Mouse (Mus musculus) thymus, postnatal 0 days (tissue): Measurements from ENCODE around the gene Mchr1. TPM values are rescaled to one million over a fixed set of nuclear protein-coding genes. Genes with fewer than 3 reads are reported as not detected.
"Not testable (repeated sequence)": the region's sequence is repeated elsewhere in the genome, so short reads cannot be mapped to it uniquely, and the experiment has no call there.

ENCODE experiments used
- DNase-seq: peaks from one replicate; pipeline ENCODE4 v3.0.0-alpha.2; 2015; ENCODE audit warnings: low spot score
- polyA plus RNA-seq: library from polyadenylated mRNA; unstranded; fragments of >200 nt; fragmentation: Nextera tagmentation; extraction: Ambion mirVana; gene quantifications from 2 replicates; pipeline ENCODE4 v1.2.1, GENCODE M21; 2015

The Mchr1 gene
- 0.10 and 0.26 TPM in 2 replicates for polyA plus RNA-seq

DNA sequence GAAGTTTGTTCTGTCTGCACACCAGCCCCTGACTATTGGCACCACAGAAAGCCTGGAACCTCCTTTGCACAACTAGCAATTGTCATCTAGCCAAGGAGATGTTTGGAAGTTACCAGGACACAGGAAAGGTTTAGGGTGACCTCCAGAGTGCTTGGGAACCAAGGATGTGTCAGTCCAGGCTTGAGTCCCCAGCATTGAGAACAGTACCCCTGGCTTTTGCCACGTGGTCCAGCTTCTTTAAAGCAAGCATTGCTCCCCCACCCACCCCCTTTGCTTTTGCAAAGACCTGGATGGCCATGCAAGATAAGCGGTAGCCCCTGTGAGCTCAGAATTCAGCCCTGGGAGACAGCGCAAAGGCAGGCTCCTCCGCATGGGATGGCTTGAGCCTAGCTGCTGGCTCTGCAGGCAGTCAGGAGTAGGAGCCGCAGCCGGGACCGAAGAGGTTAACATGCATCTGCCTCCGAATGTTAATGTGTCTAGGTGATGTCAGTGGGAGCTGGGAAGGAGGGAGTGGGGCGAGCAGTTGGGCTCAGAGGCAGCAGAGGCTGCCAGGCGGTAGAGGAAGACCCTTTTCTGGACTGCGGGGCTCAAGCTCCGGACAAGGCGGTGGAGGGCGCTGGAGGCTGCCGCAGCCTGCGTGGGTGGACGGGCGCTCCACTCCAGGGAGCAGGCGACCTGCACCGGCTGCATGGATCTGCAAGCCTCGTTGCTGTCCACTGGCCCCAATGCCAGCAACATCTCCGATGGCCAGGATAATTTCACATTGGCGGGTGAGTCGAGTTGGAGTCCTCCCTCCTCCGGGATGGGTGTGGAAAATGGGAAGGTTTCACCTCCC is at the start of gene Mchr1:
Mchr1 (plus strand) TSS at position 414 of the 835 bp plus-strand sequence.
- no peak for DNase-seq

- DNase-seq = no peak
Measured at GRCm38 (mm10) chr15:81189061-81189460, 46.2 kb upstream of the Mchr1 start.

GRCm38 (mm10) chr15:81190011-81190629 is 45.2 kb upstream of the Mchr1 start:
- DNase-seq = no peak

GRCm38 (mm10) chr15:81190630-81191178 is 44.6 kb upstream of the Mchr1 start, which contains the start of gene Mrtfa:
Mrtfa (minus strand) TSS chr15:81190757.
- peak; percentile 99 for DNase-seq

- no peak for DNase-seq
Measured at GRCm38 (mm10) chr15:81191303-81191702, 44.0 kb upstream of the Mchr1 start.

DNA sequence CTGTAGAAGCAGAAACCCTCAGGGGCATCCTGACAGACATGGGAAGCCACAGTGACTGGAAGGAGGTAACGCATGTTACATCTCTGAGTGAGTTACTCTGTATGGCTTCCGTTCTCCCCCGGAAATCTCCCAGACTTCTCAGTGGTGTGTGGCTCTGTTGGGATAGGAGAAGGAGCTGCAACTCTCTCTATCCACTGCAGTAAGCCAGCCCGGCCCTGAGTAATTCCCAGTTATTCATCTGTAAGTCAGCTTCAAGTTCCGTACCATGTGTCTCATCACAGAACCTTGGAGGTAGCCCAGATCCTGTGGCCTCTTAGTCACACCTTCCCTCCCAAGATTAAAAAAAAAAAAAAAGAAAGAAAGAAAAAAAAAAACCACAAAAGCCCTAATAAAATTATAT is 43.0 kb upstream of the Mchr1 start:
- DNase-seq = no peak

- no peak for DNase-seq
Measured at GRCm38 (mm10) chr15:81192858-81193257, 42.4 kb upstream of the Mchr1 start.

GRCm38 (mm10) chr15:81194791-81195190 is 40.5 kb upstream of the Mchr1 start:
- no peak for DNase-seq

DNA sequence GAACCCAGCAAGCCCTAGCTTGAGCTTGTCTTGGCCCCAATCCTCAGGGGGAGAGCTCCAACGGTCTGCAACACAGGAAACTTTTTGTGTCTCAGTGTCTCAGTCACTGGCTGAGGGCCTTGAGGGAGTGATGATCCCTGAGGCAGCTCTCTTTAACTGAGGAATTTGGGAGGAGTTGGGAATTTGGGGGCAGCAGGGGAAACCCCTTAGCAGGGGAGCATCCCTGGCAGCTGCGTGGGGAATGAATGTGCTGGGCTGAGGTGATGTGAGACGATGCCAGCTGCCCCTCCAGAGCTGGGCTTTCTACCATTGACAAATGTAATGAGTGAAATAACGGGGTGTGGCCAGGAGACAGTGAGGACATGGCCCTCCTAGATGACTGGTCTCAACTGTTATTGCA is 39.9 kb upstream of the Mchr1 start:
- no peak for DNase-seq

DNA sequence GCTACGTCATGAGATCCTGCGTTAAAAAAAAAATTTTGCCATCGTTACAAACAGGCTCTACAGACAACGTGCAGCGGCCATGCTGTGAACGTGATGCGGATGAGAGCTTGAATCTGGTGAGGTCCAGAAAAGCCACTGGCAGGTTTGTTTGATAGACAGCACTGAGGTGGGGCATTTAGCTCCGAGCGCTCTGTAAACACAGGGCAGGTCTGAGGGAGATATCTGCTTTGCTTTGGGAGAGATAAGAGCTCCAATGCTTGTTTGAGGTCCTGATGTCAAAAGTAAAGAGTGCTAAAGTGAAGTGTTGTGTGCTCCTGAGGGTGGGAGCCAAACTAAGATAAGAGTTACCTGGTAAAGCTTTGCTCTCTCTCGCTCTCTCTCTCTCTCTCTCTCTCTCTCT is 38.1 kb upstream of the Mchr1 start:
- DNase-seq = no peak

DNA sequence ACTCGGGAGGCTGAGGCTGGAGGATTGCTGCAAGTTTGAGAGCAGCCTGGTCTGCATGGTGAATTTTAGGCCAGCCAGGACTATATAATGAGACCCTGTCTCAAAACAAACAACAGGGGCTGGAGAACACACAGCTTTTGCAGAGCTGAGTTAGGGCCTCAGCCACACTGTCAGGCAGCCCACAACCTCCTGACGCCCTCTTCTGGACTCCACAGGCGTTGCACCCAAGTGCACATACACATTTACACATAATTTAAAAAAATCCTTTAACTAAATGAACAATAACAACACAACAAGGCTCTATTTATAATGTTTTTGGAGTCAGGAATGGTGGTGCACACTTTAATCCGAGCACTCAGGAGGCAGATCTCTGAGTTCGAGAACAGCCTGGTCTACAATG is 36.9 kb upstream of the Mchr1 start:
- no peak for DNase-seq

GRCm38 (mm10) chr15:81199372-81199959 is 35.8 kb upstream of the Mchr1 start:
- DNase-seq = peak; percentile 84

GRCm38 (mm10) chr15:81202462-81202861 is 32.8 kb upstream of the Mchr1 start:
- no peak for DNase-seq

DNA sequence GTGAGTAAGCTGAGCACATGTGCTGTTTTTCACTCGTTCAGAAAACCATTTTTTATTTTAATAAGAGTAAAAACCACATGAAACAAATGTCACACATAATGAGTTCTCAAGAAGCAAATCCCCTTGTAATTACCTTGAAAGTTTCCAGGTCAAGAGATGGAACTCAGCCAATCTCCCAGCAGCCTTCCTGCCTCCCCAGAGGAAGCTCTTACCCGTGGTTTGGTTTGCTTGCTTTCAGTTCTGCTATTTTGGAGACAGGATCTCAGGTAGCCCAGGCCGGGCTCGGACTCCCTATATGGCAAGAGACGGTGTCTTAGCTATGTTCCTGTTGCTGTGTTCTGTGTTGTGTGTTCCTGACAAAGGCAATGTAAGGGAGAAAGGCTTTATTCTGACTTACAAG is 24.8 kb upstream of the Mchr1 start:
- DNase-seq = no peak

GRCm38 (mm10) chr15:81212976-81213375 is 22.3 kb upstream of the Mchr1 start:
- no peak for DNase-seq

- DNase-seq = no peak
Measured at GRCm38 (mm10) chr15:81216906-81217653, 18.2 kb upstream of the Mchr1 start.

DNA sequence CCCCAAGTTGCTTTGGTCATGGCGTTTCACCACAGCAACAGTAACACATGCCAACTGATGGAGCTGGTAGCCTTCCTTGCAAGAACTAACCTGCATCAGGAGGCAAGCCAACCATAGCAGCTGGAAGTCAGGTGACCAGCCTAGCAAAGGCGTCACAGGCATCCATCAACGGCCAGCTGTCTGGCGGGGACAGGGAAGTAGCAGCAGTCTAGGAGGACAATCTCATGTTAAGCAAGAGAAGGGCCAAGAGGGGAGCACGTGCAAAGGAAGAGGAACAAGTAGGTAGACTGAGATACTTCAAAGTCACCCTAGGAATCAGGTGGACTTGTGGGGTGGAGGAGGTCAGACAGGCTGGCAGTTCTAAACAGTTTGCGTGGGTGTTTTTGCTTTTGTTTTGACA is 16.2 kb upstream of the Mchr1 start:
- no peak for DNase-seq

GRCm38 (mm10) chr15:81220051-81220450 is 15.2 kb upstream of the Mchr1 start:
- DNase-seq = not testable (repeated sequence)

GRCm38 (mm10) chr15:81221446-81221845 is 13.9 kb upstream of the Mchr1 start:
- no peak for DNase-seq

DNA sequence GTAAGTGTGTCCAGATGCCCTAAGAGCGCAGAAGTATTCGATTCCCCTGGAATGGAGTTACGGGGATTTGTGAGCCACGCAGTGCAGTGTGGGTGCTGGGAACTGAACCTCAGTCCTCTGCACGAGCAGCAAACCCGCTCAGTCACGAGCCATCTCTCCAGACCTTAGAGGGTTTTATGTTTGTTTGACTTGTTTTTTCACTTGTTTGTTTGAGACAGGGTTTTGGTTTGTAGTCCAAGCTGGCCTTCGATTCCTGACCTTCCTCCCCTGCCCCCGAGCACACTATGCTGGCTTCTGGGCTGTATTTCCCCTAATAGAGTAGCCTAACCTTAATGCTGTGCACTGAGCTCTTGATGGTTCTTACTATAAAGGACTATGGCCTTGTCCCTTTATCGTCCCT is 10.3 kb upstream of the Mchr1 start:
- DNase-seq = no peak

- no peak for DNase-seq
Measured at GRCm38 (mm10) chr15:81225732-81226131, 9.6 kb upstream of the Mchr1 start.
